Mouse (Mus musculus): ENCODE data around the gene Ptger4.
"Not testable (repeated sequence)": the region's sequence is repeated elsewhere in the genome, so short reads cannot be mapped to it uniquely, and the experiment has no call there.

Ptger4 gene

GRCm38 (mm10) chr15:5237012-5237660 lies 6.9 kb downstream of the Ptger4 start:
- no peak for DNase-seq

- DNase-seq = no peak
Observed at GRCm38 (mm10) chr15:5236538-5236937, 7.4 kb downstream of the Ptger4 start.

- no peak for DNase-seq
Observed at GRCm38 (mm10) chr15:5235527-5235926, 8.5 kb downstream of the Ptger4 start.

GRCm38 (mm10) chr15:5234659-5235058 lies 9.3 kb downstream of the Ptger4 start:
- DNase-seq = no peak

GRCm38 (mm10) chr15:5230746-5231145 lies 13.2 kb downstream of the Ptger4 start:
- DNase-seq = not testable (repeated sequence)

GRCm38 (mm10) chr15:5220491-5220890 lies 23.5 kb downstream of the Ptger4 start:
- no peak for DNase-seq

- no peak for DNase-seq
Observed at GRCm38 (mm10) chr15:5209116-5209515, 34.9 kb downstream of the Ptger4 start.

- no peak for DNase-seq
Observed at GRCm38 (mm10) chr15:5205222-5205621, 38.8 kb downstream of the Ptger4 start.

GRCm38 (mm10) chr15:5196691-5197090 lies 47.3 kb downstream of the Ptger4 start:
- no peak for DNase-seq

GRCm38 (mm10) chr15:5195987-5196514 lies 47.9 kb downstream of the Ptger4 start:
- DNase-seq = peak; percentile 31

- DNase-seq = no peak
Observed at GRCm38 (mm10) chr15:5194931-5195330, 49.1 kb downstream of the Ptger4 start.

- no peak for DNase-seq
Observed at GRCm38 (mm10) chr15:5194446-5194845, 49.5 kb downstream of the Ptger4 start.

- no peak for DNase-seq
Observed at GRCm38 (mm10) chr15:5193833-5194232, 50.2 kb downstream of the Ptger4 start.

- no peak for DNase-seq
Observed at GRCm38 (mm10) chr15:5189504-5190093, 54.4 kb downstream of the Ptger4 start.

- DNase-seq = no peak
Observed at GRCm38 (mm10) chr15:5188029-5188428, 56.0 kb downstream of the Ptger4 start.

GRCm38 (mm10) chr15:5187116-5187515 lies 56.9 kb downstream of the Ptger4 start:
- DNase-seq = no peak

- no peak for DNase-seq
Observed at GRCm38 (mm10) chr15:5186293-5186675, 57.7 kb downstream of the Ptger4 start.

GRCm38 (mm10) chr15:5185366-5186292 lies 58.4 kb downstream of the Ptger4 start, which contains the start of gene Ttc33:
Ttc33 (plus strand) TSS chr15:5185525.
- DNase-seq = peak; percentile 86

- no peak for DNase-seq
Observed at GRCm38 (mm10) chr15:5184668-5185330, 59.2 kb downstream of the Ptger4 start.

GRCm38 (mm10) chr15:5173217-5173820 lies 70.7 kb downstream of the Ptger4 start:
- DNase-seq = peak; percentile 61

GRCm38 (mm10) chr15:5165121-5165773 lies 78.7 kb downstream of the Ptger4 start:
- no peak for DNase-seq

- DNase-seq = no peak
Observed at GRCm38 (mm10) chr15:5158827-5159226, 85.2 kb downstream of the Ptger4 start.

Data from kidney, adult 11 months (tissue).